Mouse (Mus musculus): ENCODE data around the gene Atp2c1. TPM values are rescaled to one million over a fixed set of nuclear protein-coding genes. Genes with fewer than 3 reads are reported as not detected.
A peak's percentile ranks its signal among the peaks of the same experiment; 100 is the strongest.

Gene Atp2c1
- polyA plus RNA-seq (2016; fragmentation: Nextera tagmentation; extraction: Ambion mirVana), result 89.1 and 96.9 TPM in 2 replicates

DNA sequence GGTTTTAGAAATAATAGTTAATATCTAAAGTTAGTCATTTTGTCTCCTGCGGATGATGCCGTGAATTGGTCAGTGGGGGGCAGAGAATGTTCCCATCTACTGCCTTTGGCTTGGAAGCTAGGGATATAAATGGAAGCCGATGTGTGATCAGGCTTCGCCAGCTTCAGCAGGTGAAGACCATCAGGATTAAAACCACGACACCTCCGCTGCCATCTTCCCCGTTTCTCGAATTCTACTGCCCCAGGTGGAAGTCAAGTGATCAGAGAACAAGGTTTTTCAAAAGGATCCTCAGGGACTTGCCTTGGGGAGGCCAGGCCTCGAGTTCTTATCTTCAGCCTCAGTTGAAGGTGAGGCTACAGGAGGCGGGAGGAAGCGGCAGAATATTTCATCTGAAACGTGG is at the start of gene Atp2c1:
Gene Atp2c1 (minus strand): TSS at position 101 of the 400 bp plus-strand sequence.
- no peak for ATAC-seq (ENCODE audit: low FRiP score, low read depth)
- H3K4me1 ChIP-seq, result peaks cover 24% of the 10 kb centered on the region
- 89% methylated on average over 12 of the region's 12 CpGs for WGBS
- no peaks in the 10 kb centered on the region for H3K9me3 ChIP-seq
- H3K27ac ChIP-seq (replicated peaks), result no peak within 1 kb of the TSS
- no peak within 1 kb of the TSS for H3K4me3 ChIP-seq
- H3K27me3 ChIP-seq, result no peaks in the 10 kb centered on the region
- no peak within 1 kb of the TSS for H3K9ac ChIP-seq (replicated peaks)
- H3K4me2 ChIP-seq (replicated peaks), result no peak within 1 kb of the TSS
- H3K36me3 ChIP-seq, result no peaks in the 10 kb centered on the region

DNA sequence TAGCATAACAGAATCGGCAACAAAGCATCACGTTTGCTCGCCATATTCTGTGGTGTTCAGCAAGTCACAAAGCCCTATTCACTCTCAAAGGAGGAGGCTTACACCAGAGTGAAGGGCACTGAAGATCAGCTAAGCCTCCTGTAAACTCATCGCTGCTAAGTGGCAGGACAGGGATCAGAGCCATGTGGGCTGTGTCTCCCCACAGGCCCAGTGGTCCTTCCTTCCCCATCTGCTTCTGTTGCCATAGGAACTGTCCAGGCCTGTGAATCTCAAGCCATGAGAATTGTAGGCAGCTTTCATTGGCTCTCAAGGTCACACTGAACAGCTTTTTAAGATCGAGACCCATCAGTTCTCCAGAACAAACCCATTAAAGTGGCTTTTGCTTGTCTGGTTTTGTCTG is 30.3 kb upstream of the Atp2c1 start:
- no peaks in the 10 kb centered on the region for H3K9me3 ChIP-seq
- no peak for ATAC-seq (ENCODE audit: low FRiP score, low read depth)
- 74% methylated on average over 5 of the region's 5 CpGs for WGBS

DNA sequence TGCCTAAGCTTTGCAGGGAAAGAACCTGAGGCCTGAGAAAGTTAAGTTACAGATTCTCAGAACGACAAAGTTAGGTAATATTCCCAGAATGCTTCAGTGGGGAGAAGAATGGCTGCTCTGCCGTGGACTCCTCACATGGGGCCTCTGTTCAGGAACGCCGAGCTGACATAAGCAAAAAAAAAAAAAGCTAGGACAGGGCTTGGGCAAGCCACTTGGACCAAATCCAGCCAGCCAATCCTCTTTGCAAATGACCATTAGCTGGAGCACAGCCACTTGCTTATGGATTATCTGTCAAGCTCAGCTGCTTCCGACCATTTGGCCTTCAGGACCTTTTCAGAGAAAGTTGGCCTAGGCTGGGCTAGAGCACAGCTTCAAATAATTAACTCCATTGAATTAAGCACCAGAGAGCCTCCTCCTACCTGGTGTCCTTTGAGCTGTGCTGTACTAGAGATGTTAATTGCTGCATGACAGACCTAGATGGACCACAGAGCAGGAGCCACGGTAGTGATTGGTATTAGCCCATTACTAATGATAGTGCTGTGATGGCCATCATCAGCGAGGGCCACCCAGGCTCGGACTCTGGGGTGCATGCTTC is 29.1 kb upstream of the Atp2c1 start:
- ATAC-seq (ENCODE audit: low FRiP score, low read depth), result no peak

More for the DNA sequence above, 30.3 kb upstream of the Atp2c1 start:
- H3K9ac ChIP-seq (replicated peaks), result no peak overlapping the region
- H3K27me3 ChIP-seq, result no peaks in the 10 kb centered on the region
- H3K27ac ChIP-seq (replicated peaks), result no peak overlapping the region
- H3K4me2 ChIP-seq (replicated peaks), result no peak overlapping the region
- peaks cover 20% of the 10 kb centered on the region for H3K4me1 ChIP-seq
- no peak overlapping the region for H3K4me3 ChIP-seq
- H3K36me3 ChIP-seq, result no peaks in the 10 kb centered on the region

DNA sequence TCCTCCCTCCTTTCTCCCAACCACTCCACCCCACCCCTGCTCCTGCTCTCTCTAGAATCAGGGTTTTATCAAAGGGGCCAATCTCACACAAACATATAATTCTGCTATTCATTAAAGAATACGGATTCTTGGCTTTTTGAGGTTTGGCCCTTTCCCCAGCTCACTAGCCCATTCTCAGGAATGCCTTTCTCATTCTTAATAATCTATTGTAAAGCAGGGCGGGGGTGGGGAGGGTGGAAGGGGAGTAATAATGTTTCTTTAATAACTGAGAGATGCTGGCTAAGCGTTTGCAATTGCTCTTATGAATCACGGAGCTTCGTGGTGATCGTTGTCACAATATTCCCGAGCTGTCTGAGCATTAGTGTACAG is 27.3 kb upstream of the Atp2c1 start:
- Histone ChIP-seq H3K9ac (replicated peaks) (no peak overlapping the region), H3K27me3 (no peaks in the 10 kb centered on the region), H3K27ac (replicated peaks) (peak overlapping the region; percentile 68), H3K4me3 (no peak overlapping the region), H3K36me3 (no peaks in the 10 kb centered on the region), H3K9me3 (no peaks in the 10 kb centered on the region), H3K4me2 (replicated peaks) (peak overlapping the region; percentile 38; the same call in 1 of the 2 replicates), H3K4me1 (peaks cover 23% of the 10 kb centered on the region)
- WGBS, result 54% methylated on average over 7 of the region's 7 CpGs
- no peak for ATAC-seq (ENCODE audit: low FRiP score, low read depth)

More for the DNA sequence above, 29.1 kb upstream of the Atp2c1 start:
- Histone ChIP-seq H3K4me3 (no peak overlapping the region), H3K27me3 (no peaks in the 10 kb centered on the region), H3K4me1 (peaks cover 23% of the 10 kb centered on the region), H3K4me2 (replicated peaks) (no peak overlapping the region), H3K27ac (replicated peaks) (no peak overlapping the region), H3K9me3 (no peaks in the 10 kb centered on the region), H3K36me3 (no peaks in the 10 kb centered on the region), H3K9ac (replicated peaks) (no peak overlapping the region)
- WGBS, result 82% methylated on average over 8 of the region's 8 CpGs

DNA sequence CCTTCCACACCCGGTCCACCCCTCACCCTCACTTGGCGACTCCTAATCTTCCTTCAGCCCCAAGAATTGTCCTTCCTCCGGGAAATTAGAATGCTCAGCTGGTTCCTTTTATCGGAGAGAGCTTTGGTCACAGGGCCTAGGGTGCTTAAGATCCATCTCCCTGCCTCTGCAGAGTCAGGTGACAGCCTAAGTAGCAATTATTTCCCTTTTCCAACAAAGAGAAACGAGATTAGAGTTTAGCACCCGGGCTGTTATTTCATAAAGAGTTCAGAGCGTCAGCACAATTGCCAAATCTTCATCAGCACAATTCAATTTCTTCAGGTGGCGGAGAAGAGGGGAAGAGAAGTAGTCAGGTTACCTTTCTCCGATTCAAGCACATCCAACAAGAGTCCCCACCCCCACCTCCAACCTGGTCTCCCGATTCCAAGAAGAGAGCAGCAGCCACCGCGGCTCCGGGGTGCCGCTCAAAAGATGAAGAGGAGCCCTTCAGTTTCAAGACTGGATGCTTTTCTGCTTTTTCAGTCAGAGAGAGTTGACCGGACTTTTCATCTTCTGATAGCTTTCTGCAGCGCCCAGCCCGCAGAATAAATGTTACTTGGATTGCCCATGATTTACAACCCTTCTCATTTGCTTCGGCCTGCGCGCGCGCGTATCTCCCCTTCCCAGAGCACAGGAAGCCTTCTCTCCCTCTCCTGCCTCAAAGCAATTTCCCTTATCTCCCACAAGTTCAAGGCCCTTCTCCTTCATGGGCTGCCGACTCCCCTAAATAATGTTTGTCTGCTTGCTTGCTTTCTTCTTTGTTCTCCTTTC is 26.7 kb upstream of the Atp2c1 start:
- Histone ChIP-seq H3K9me3 (no peaks in the 10 kb centered on the region), H3K4me3 (no peak overlapping the region), H3K27me3 (no peaks in the 10 kb centered on the region), H3K4me1 (peaks cover 23% of the 10 kb centered on the region), H3K9ac (replicated peaks) (no peak overlapping the region), H3K27ac (replicated peaks) (peak overlapping the region; percentile 68), H3K4me2 (replicated peaks) (peak overlapping the region; percentile 38), H3K36me3 (no peaks in the 10 kb centered on the region)
- 18% methylated on average over 24 of the region's 24 CpGs for WGBS
- no peak for ATAC-seq (ENCODE audit: low FRiP score, low read depth)

DNA sequence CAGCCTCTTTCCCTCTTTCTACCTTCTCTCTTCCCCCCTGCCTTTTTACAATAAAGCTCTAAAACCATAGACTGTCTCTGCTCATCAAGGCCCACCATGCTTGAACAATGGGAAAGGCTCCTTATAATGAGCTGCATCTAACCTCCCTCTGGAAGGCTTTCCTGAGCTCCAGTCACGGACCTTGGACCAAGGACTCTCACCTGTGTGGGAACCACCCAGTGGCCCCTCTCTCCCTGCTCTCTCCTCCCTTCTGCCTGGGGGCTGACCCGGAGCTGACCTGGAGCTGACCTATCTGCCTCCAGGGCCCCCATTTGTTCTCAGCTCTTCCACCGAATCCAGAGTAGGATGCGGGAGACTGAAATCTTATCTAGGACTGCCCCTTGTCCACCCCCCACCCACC is 24.3 kb upstream of the Atp2c1 start:
- no peak overlapping the region for H3K4me2 ChIP-seq (replicated peaks)
- H3K9me3 ChIP-seq, result no peaks in the 10 kb centered on the region
- H3K9ac ChIP-seq (replicated peaks), result no peak overlapping the region
- H3K36me3 ChIP-seq, result no peaks in the 10 kb centered on the region
- no peak overlapping the region for H3K27ac ChIP-seq (replicated peaks)
- H3K4me1 ChIP-seq, result peaks cover 23% of the 10 kb centered on the region
- WGBS, result 62% methylated on average over 4 of the region's 4 CpGs
- H3K4me3 ChIP-seq, result no peak overlapping the region
- ATAC-seq (ENCODE audit: low FRiP score, low read depth), result no peak
- H3K27me3 ChIP-seq, result no peaks in the 10 kb centered on the region

DNA sequence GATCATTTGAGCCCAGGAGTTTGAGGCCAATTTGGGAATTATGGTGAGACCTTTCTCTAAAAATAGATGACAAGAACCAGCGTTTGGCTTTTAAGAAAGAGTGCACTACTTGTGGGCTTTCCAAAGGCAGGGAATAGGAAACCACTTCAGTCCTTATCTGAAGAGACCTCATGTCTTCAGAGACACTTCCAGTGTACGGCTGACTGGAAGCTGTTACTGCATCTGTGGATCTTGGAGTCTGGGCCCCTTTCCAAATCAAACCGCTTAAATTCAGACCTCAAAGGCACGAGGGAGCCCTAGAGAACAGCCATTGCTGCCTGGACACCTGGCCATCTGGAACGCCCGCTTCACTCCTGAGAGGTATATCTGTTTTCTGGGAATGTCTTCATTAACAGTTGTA is 22.0 kb upstream of the Atp2c1 start:
- H3K4me2 ChIP-seq (replicated peaks), result no peak overlapping the region
- no peak overlapping the region for H3K4me3 ChIP-seq
- H3K9ac ChIP-seq (replicated peaks), result no peak overlapping the region
- 92% methylated on average over 6 of the region's 6 CpGs for WGBS
- H3K9me3 ChIP-seq, result no peaks in the 10 kb centered on the region
- no peaks in the 10 kb centered on the region for H3K36me3 ChIP-seq
- no peaks in the 10 kb centered on the region for H3K27me3 ChIP-seq
- H3K27ac ChIP-seq (replicated peaks), result no peak overlapping the region
- H3K4me1 ChIP-seq, result peaks cover 16% of the 10 kb centered on the region
- ATAC-seq (ENCODE audit: low FRiP score, low read depth), result no peak

DNA sequence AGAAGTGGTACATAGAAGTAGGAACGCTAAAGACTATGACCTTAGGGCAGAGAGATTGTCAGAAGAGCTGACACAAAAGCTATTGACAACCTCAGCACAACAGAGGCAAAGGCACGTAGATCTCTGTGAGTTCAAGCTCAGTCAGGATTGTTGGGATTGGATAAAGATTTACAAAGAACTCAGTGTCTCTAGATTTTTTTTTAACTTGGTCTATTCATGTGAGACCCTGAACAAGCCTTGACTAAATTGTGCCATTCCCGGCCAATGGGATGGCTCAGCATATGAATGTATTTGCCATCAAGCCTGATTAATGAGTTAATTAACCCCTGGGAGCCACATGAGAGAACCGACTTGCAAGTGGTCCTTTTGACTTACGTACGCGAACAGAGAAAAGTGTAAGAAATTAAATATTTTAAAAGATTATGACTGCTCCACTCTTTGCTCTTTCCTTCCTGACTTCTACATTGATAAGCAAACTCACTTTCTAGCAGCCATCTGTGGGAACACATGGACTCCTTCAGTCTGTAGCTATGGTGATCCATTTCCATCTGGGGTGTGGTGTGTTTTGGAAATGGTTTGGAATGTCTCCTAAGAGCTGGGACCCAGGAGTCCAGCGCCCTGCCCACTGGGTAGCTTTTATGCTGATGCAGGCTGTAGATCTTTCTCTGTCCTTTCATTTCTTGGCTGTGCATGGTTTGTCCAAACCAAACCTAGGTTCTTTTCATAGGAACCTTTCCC is 17.1 kb upstream of the Atp2c1 start:
- Histone ChIP-seq H3K4me1 (no peaks in the 10 kb centered on the region), H3K9me3 (no peaks in the 10 kb centered on the region), H3K36me3 (no peaks in the 10 kb centered on the region), H3K9ac (replicated peaks) (no peak overlapping the region), H3K4me2 (replicated peaks) (no peak overlapping the region), H3K4me3 (no peak overlapping the region), H3K27me3 (no peaks in the 10 kb centered on the region), H3K27ac (replicated peaks) (no peak overlapping the region)
- WGBS, result 72% methylated on average over 8 of the region's 8 CpGs
- ATAC-seq (ENCODE audit: low FRiP score, low read depth), result no peak

DNA sequence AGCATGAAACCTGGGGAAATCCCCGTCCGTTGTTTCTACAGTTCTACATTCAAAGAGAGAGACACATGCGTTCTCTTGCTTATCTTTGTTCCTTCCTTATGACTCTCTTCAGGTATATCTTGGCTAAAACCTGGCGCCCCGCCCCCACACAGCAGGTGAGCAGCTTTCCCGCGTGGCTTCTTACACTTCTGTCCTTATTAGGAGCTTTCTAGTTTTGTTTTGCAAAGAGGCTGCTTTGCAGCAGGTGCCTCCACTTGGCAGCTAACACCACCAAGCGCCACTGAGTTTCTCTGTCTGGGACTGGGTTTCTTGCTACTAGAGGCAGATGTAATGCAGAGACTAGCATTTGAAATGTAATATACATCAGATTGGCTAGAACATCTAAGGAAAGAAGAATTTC is 10.4 kb upstream of the Atp2c1 start:
- Histone ChIP-seq H3K27me3 (no peaks in the 10 kb centered on the region), H3K9me3 (0 out of 2 replicates have a peak, but pooled peaks cover 3% of the 10 kb centered on the region), H3K36me3 (no peaks in the 10 kb centered on the region), H3K4me3 (no peak overlapping the region), H3K9ac (replicated peaks) (no peak overlapping the region), H3K4me1 (peaks cover 11% of the 10 kb centered on the region; the same call in 1 of the 2 replicates), H3K4me2 (replicated peaks) (no peak overlapping the region), H3K27ac (replicated peaks) (no peak overlapping the region)
- 27% methylated on average over 8 of the region's 8 CpGs for WGBS
- ATAC-seq (ENCODE audit: low FRiP score, low read depth), result no peak

DNA sequence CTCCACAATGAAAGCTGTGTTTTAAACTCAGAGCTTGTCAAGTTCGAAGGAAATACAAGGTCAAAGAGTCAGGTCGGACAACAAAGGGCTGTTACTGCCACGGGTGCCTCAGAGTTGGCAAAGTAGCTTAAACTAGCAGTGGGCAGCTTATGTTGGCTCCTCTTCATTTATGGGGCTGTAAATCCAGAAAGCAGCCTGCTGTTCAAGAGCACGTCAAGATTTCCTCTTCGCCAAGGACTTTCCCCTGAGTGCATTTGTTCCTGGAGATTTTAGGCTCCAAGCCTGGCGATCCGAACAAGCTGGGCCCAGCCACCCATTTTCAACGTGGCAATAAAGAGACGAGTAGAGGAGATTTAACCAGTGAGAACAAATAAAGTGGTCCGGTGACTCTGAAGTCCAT is 9.8 kb upstream of the Atp2c1 start:
- H3K4me3 ChIP-seq, result no peak overlapping the region
- H3K36me3 ChIP-seq, result no peaks in the 10 kb centered on the region
- H3K9ac ChIP-seq (replicated peaks), result no peak overlapping the region
- H3K4me2 ChIP-seq (replicated peaks), result no peak overlapping the region
- 0 out of 2 replicates have a peak, but pooled peaks cover 3% of the 10 kb centered on the region for H3K9me3 ChIP-seq
- no peak for ATAC-seq (ENCODE audit: low FRiP score, low read depth)
- H3K27ac ChIP-seq (replicated peaks), result no peak overlapping the region
- peaks cover 11% of the 10 kb centered on the region; the same call in 1 of the 2 replicates for H3K4me1 ChIP-seq
- H3K27me3 ChIP-seq, result no peaks in the 10 kb centered on the region
- WGBS, result 53% methylated on average over 10 of the region's 10 CpGs

DNA sequence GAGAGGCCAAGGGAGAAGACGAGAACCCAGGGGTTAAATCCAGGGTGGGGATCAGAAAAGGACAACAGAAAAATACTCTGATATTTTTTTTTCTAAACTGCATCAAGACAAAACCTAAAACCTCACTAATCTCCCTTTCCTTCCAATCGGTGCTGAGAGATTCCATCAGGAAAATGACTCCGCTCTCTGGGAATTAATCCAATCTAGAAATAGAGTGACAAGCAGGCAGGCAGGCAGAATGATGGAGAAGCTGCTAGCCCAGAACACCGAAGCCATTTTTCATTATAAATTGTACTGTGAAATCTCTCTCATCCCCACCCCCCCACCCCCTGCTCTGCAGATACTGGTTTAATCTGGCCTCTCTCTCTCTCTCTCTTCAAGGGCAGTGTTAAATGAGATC is 1.8 kb downstream of the Atp2c1 start:
- H3K27me3 ChIP-seq, result no peaks in the 10 kb centered on the region
- no peak for ATAC-seq (ENCODE audit: low FRiP score, low read depth)
- no peak overlapping the region for H3K4me3 ChIP-seq
- 29% methylated on average over 4 of the region's 4 CpGs for WGBS
- no peaks in the 10 kb centered on the region for H3K36me3 ChIP-seq
- H3K4me2 ChIP-seq (replicated peaks), result no peak overlapping the region
- no peak overlapping the region for H3K9ac ChIP-seq (replicated peaks)
- H3K4me1 ChIP-seq, result peaks cover 35% of the 10 kb centered on the region
- H3K27ac ChIP-seq (replicated peaks), result peak overlapping the region; percentile 58
- no peaks in the 10 kb centered on the region for H3K9me3 ChIP-seq

DNA sequence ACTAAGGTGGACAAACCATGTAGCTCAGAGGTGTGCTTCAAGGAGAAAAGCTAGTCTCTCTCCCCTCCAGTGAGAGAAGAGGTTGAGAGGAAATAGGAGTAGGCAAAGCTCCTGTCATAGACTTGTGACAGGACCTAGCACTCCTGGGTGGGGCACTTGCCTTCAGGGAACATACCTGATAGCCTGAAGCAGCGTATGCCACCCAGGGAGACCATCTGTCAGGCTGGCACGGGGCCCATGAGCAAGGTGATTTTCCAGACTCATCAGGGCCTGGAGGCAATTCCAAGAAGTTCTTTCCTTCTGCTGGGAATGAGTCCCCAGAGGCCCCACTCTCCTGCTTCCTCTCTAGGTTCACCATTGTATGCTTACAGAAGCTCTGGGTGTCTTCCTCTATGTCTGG is 4.1 kb downstream of the Atp2c1 start:
- Histone ChIP-seq H3K4me2 (replicated peaks) (no peak overlapping the region), H3K27ac (replicated peaks) (no peak overlapping the region), H3K4me3 (no peak overlapping the region), H3K9me3 (no peaks in the 10 kb centered on the region), H3K4me1 (peaks cover 35% of the 10 kb centered on the region), H3K9ac (replicated peaks) (no peak overlapping the region), H3K27me3 (no peaks in the 10 kb centered on the region), H3K36me3 (no peaks in the 10 kb centered on the region)
- WGBS, result 81% methylated on average over 2 of the region's 2 CpGs
- no peak for ATAC-seq (ENCODE audit: low FRiP score, low read depth)

All from midbrain, embryonic 12.5 days (tissue).